Mouse (Mus musculus): ENCODE measurements around the gene Smlr1. TPM values are rescaled to one million over a fixed set of nuclear protein-coding genes. Genes with fewer than 3 reads are reported as not detected.

Gene Smlr1
- polyA plus RNA-seq, 1 experiment from 2014 or later = not detected

- no peaks in the 10 kb centered on the region for H3K36me3 ChIP-seq (ENCODE audit: insufficient read depth)
- no peaks in the 10 kb centered on the region for H3K9me3 ChIP-seq (ENCODE audit: low read depth, low read length)
- 65% methylated on average over 4 of the region's 4 CpGs for WGBS
- no peak overlapping the region for H3K9ac ChIP-seq
- no peak overlapping the region for H3K4me3 ChIP-seq (ENCODE audit: low read depth, low read length)
- H3K27me3 ChIP-seq (ENCODE audit: insufficient read depth, low read length) = no peaks in the 10 kb centered on the region
- no peak overlapping the region for H3K4me2 ChIP-seq
- peak; percentile 48 for DNase-seq
- H3K4me1 ChIP-seq (ENCODE audit: insufficient read depth) = no peaks in the 10 kb centered on the region
- peak; percentile 36 for TF ChIP-seq CTCF (IDR thresholded peaks at IDR 0.05; ENCODE audit: low read depth)
- no peak overlapping the region for H3K27ac ChIP-seq (ENCODE audit: low read depth)
- no peak for ATAC-seq (ENCODE audit: insufficient read depth)
These were observed 3.2 kb upstream of the Smlr1 start for GRCm38 (mm10) chr10:25539146-25539770.

GRCm38 (mm10) chr10:25538738-25539137 is 2.7 kb upstream of the Smlr1 start:
- TF ChIP-seq CTCF (IDR thresholded peaks at IDR 0.05; ENCODE audit: low read depth) = no peak
- ATAC-seq (ENCODE audit: insufficient read depth) (no peak), DNase-seq (no peak)
- 63% methylated on average over 1 of the region's 1 CpGs for WGBS
- Histone ChIP-seq H3K9ac (no peak overlapping the region), H3K4me3 (ENCODE audit: low read depth, low read length) (no peak overlapping the region), H3K27ac (ENCODE audit: low read depth) (no peak overlapping the region), H3K4me2 (no peak overlapping the region), H3K9me3 (ENCODE audit: low read depth, low read length) (no peaks in the 10 kb centered on the region), H3K36me3 (ENCODE audit: insufficient read depth) (no peaks in the 10 kb centered on the region), H3K4me1 (ENCODE audit: insufficient read depth) (peaks cover 2% of the 10 kb centered on the region; the same call in 1 of the 2 replicates), H3K27me3 (ENCODE audit: insufficient read depth, low read length) (no peaks in the 10 kb centered on the region)

GRCm38 (mm10) chr10:25536621-25537020 is 554 bp upstream of the Smlr1 start:
- 88% methylated on average over 6 of the region's 6 CpGs for WGBS
- Histone ChIP-seq H3K4me2 (no peak overlapping the region), H3K9me3 (ENCODE audit: low read depth, low read length) (no peaks in the 10 kb centered on the region), H3K9ac (no peak overlapping the region), H3K27me3 (ENCODE audit: insufficient read depth, low read length) (no peaks in the 10 kb centered on the region), H3K36me3 (ENCODE audit: insufficient read depth) (no peaks in the 10 kb centered on the region), H3K4me3 (ENCODE audit: low read depth, low read length) (no peak overlapping the region), H3K27ac (ENCODE audit: low read depth) (no peak overlapping the region), H3K4me1 (ENCODE audit: insufficient read depth) (peaks cover 6% of the 10 kb centered on the region; the same call in 1 of the 2 replicates)
- ATAC-seq (ENCODE audit: insufficient read depth) (no peak), DNase-seq (no peak)
- TF ChIP-seq CTCF (IDR thresholded peaks at IDR 0.05; ENCODE audit: low read depth) = no peak

GRCm38 (mm10) chr10:25534467-25534866 is 1.6 kb downstream of the Smlr1 start:
- DNase-seq = no peak
- Histone ChIP-seq H3K4me1 (ENCODE audit: insufficient read depth) (peaks cover 6% of the 10 kb centered on the region; the same call in 1 of the 2 replicates), H3K4me2 (no peak overlapping the region), H3K9ac (no peak overlapping the region), H3K36me3 (ENCODE audit: insufficient read depth) (no peaks in the 10 kb centered on the region), H3K27ac (ENCODE audit: low read depth) (no peak overlapping the region), H3K27me3 (ENCODE audit: insufficient read depth, low read length) (no peaks in the 10 kb centered on the region), H3K4me3 (ENCODE audit: low read depth, low read length) (no peak overlapping the region), H3K9me3 (ENCODE audit: low read depth, low read length) (no peaks in the 10 kb centered on the region)
- ATAC-seq (ENCODE audit: insufficient read depth) = no peak
- no peak for TF ChIP-seq CTCF (IDR thresholded peaks at IDR 0.05; ENCODE audit: low read depth)
- 82% methylated on average over 5 of the region's 5 CpGs for WGBS

GRCm38 (mm10) chr10:25533513-25534246 is 2.4 kb downstream of the Smlr1 start:
- H3K4me3 ChIP-seq (ENCODE audit: low read depth, low read length) = no peak overlapping the region
- DNase-seq (peak; percentile 16), ATAC-seq (ENCODE audit: insufficient read depth) (peak; percentile 64; the same call in 1 of the 2 replicates)
- H3K36me3 ChIP-seq (ENCODE audit: insufficient read depth) = no peaks in the 10 kb centered on the region
- H3K9me3 ChIP-seq (ENCODE audit: low read depth, low read length) = no peaks in the 10 kb centered on the region
- no peaks in the 10 kb centered on the region for H3K27me3 ChIP-seq (ENCODE audit: insufficient read depth, low read length)
- no peak overlapping the region for H3K9ac ChIP-seq
- peaks cover 6% of the 10 kb centered on the region; the same call in 1 of the 2 replicates for H3K4me1 ChIP-seq (ENCODE audit: insufficient read depth)
- WGBS = 39% methylated on average over 9 of the region's 9 CpGs
- H3K27ac ChIP-seq (ENCODE audit: low read depth) = no peak overlapping the region
- no peak overlapping the region for H3K4me2 ChIP-seq
- no peak for TF ChIP-seq CTCF (IDR thresholded peaks at IDR 0.05; ENCODE audit: low read depth)

GRCm38 (mm10) chr10:25533105-25533504 is 3.0 kb downstream of the Smlr1 start:
- H3K27ac ChIP-seq (ENCODE audit: low read depth) = no peak overlapping the region
- no peak overlapping the region for H3K4me3 ChIP-seq (ENCODE audit: low read depth, low read length)
- DNase-seq (peak; percentile 16), ATAC-seq (ENCODE audit: insufficient read depth) (peak; percentile 52; the same call in 1 of the 2 replicates)
- H3K9ac ChIP-seq = no peak overlapping the region
- no peaks in the 10 kb centered on the region for H3K27me3 ChIP-seq (ENCODE audit: insufficient read depth, low read length)
- no peaks in the 10 kb centered on the region for H3K9me3 ChIP-seq (ENCODE audit: low read depth, low read length)
- peaks cover 6% of the 10 kb centered on the region; the same call in 1 of the 2 replicates for H3K4me1 ChIP-seq (ENCODE audit: insufficient read depth)
- H3K36me3 ChIP-seq (ENCODE audit: insufficient read depth) = no peaks in the 10 kb centered on the region
- no peak for TF ChIP-seq CTCF (IDR thresholded peaks at IDR 0.05; ENCODE audit: low read depth)
- no peak overlapping the region for H3K4me2 ChIP-seq
- WGBS = 18% methylated on average over 2 of the region's 2 CpGs

GRCm38 (mm10) chr10:25531335-25531734 is 4.7 kb downstream of the Smlr1 start:
- H3K9me3 ChIP-seq (ENCODE audit: low read depth, low read length) = no peaks in the 10 kb centered on the region
- no peak overlapping the region for H3K9ac ChIP-seq
- DNase-seq (peak; percentile 31), ATAC-seq (ENCODE audit: insufficient read depth) (no peak)
- peaks cover 6% of the 10 kb centered on the region; the same call in 1 of the 2 replicates for H3K4me1 ChIP-seq (ENCODE audit: insufficient read depth)
- no peaks in the 10 kb centered on the region for H3K36me3 ChIP-seq (ENCODE audit: insufficient read depth)
- H3K4me2 ChIP-seq = no peak overlapping the region
- no peaks in the 10 kb centered on the region for H3K27me3 ChIP-seq (ENCODE audit: insufficient read depth, low read length)
- no peak overlapping the region for H3K4me3 ChIP-seq (ENCODE audit: low read depth, low read length)
- WGBS = 45% methylated on average over 13 of the region's 13 CpGs
- no peak overlapping the region for H3K27ac ChIP-seq (ENCODE audit: low read depth)
- TF ChIP-seq CTCF (IDR thresholded peaks at IDR 0.05; ENCODE audit: low read depth) = no peak

All from lung, embryonic 14.5 days (tissue).